Mouse (Mus musculus): ENCODE data around the gene Adck1.

DNA sequence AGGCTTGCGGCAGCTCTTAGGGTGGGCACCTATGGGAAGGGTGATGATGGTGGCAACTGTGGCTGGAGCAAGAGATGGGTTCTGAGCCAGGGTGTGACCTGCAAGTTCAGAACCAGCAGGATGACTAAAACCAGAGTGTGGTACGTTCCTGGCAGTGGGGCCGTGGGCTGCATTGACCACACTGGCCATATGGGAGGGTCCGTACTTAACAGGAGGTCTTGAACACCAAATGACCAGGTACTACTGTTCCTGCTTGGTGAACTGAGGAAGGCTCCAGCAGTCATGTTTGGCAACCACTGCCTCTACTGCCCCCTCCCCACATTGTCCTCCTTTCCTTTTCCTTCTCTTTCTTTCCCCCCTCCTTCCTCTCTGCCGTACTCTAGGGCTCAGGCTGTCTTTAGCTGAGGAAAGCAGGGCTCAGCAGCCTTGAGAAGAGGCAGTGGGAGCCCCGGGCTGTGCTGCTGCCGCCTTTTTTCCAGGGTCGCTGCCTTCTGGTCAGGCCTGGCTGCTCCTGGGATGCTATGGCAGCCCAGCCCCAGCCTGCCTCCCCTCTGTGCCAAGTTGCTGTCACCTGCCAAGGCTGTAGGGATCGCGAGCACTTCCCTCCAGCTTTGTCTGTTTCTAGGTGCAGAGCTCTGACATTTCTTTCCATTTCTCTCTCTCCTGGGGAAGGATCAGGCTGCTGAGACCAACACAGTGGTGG lies 103.4 kb downstream of the Adck1 start:
- no peak for TF ChIP-seq POLR2A (IDR thresholded peaks at IDR 0.05; ENCODE audit: insufficient read length, low read depth)
- no peak for TF ChIP-seq REST (IDR thresholded peaks at IDR 0.05; ENCODE audit: insufficient read depth, insufficient read length)
- no peak for TF ChIP-seq POLR2AphosphoS2 (IDR thresholded peaks at IDR 0.05; ENCODE audit: insufficient read length, low read depth)
- no peak for TF ChIP-seq TCF12 (IDR thresholded peaks at IDR 0.05; ENCODE audit: insufficient read depth, poor library complexity, severe bottlenecking)
- no peak for TF ChIP-seq USF1 (IDR thresholded peaks at IDR 0.05; ENCODE audit: low read depth)
- TF ChIP-seq MYOD1 (IDR thresholded peaks at IDR 0.05; ENCODE audit: control insufficient read depth in 1 of 3, insufficient read length in 2 of 3, low read depth in 2 of 3) = no peak
